Mouse (Mus musculus) G1E (cell line): Measurements from ENCODE around the gene Vps37b. TPM values are rescaled to one million over a fixed set of nuclear protein-coding genes. Genes with fewer than 3 reads are reported as not detected.

ENCODE experiments used
- ATAC-seq: 2 replicates; pipeline ENCODE4 v1.8.0; 2016; ENCODE audit warnings: mild to moderate bottlenecking; ENCODE audit not compliant: insufficient number of reproducible peaks, poor library complexity, low FRiP score, severe bottlenecking; ENCODE audit errors: extremely low read depth
- DNase-seq: peaks from one replicate; pipeline ENCODE4 v3.0.0; 2012; ENCODE audit warnings: low spot score
- H3K27me3 ChIP-seq: 2 replicates; pipeline ENCODE4 v1.6.1; 2012; ENCODE audit warnings: mild to moderate bottlenecking, low read length, inconsistent platforms; ENCODE audit not compliant: insufficient read depth
- H3K36me3 ChIP-seq: replicated peaks from 2 replicates; pipeline ENCODE3; 2012; ENCODE audit warnings: mild to moderate bottlenecking, inconsistent platforms
- H3K4me1 ChIP-seq: 2 replicates; pipeline ENCODE4 v1.6.1; 2012; ENCODE audit warnings: low read depth, low read length, inconsistent platforms, mixed read lengths; ENCODE audit not compliant: insufficient read depth
- H3K4me3 ChIP-seq: 2 replicates; pipeline ENCODE4 v1.5.1; 2012; ENCODE audit warnings: low read depth, mild to moderate bottlenecking, inconsistent platforms, low read length, moderate library complexity, mixed read lengths
- H3K9me3 ChIP-seq: replicated peaks from 2 replicates; pipeline ENCODE4 v1.6.1; 2012; ENCODE audit warnings: inconsistent platforms
- CTCF ChIP-seq: IDR thresholded peaks from 2 replicates; pipeline ENCODE4 v1.5.1; 2012; ENCODE audit warnings: low read depth, low read length, inconsistent platforms, mixed read lengths
- GATA1 ChIP-seq: IDR thresholded peaks from 2 replicates; pipeline ENCODE4 v1.6.1; 2012; ENCODE audit warnings: borderline replicate concordance, low read length, inconsistent platforms, mixed read lengths
- GATA2 ChIP-seq: IDR thresholded peaks from 2 replicates; pipeline ENCODE4 v1.6.1; 2012; ENCODE audit warnings: low read depth, low read length, inconsistent platforms, borderline replicate concordance
- POLR2AphosphoS5 ChIP-seq: IDR thresholded peaks from 2 replicates; pipeline ENCODE4 v1.6.1; 2012; ENCODE audit warnings: low read depth, low read length, inconsistent platforms; ENCODE audit not compliant: insufficient replicate concordance
- TAL1 ChIP-seq: conservative IDR thresholded peaks from 2 replicates; pipeline ENCODE4 v1.6.1; 2012; ENCODE audit warnings: low read depth, low read length, inconsistent platforms, mixed read lengths
- polyA plus RNA-seq: library from polyadenylated mRNA; stranded (reverse); fragments of >175 nt; gene quantifications from 2 replicates; pipeline ENCODE4 v1.2.3, GENCODE M21; 2012
- total RNA-seq, 2 experiments: library from RNA; stranded (forward) in 1 of 2; stranded (reverse) in 1 of 2; fragments of 200-1000 nt in 1 of 2; fragments of >200 nt in 1 of 2; fragmentation: Nextera tagmentation in 1 of 2; gene quantifications; 2 replicates each; pipeline ENCODE4 v1.2.3; 2014 to 2017

Vps37b gene
- total and polyA plus RNA-seq, 3 experiments, result 26.2 to 135 (median 64.1) TPM

- peaks cover 98% of the 10 kb centered on the region for H3K36me3 ChIP-seq
- no peak for ATAC-seq
- H3K4me3 ChIP-seq, result no peak overlapping the region
- no peak for TF ChIP-seq GATA1
- peaks cover 12% of the 10 kb centered on the region for H3K4me1 ChIP-seq
- no peaks in the 10 kb centered on the region for H3K27me3 ChIP-seq
- DNase-seq, result no peak
- H3K9me3 ChIP-seq, result no peaks in the 10 kb centered on the region
Observed at GRCm38 (mm10) chr5:124002876-124003275, 29.2 kb downstream of the Vps37b start.

GRCm38 (mm10) chr5:124001274-124001673, 30.8 kb downstream of the Vps37b start:
- no peaks in the 10 kb centered on the region for H3K27me3 ChIP-seq
- H3K4me1 ChIP-seq, result peaks cover 25% of the 10 kb centered on the region
- peaks cover 98% of the 10 kb centered on the region for H3K36me3 ChIP-seq
- ATAC-seq (no peak), DNase-seq (no peak)
- no peak for TF ChIP-seq CTCF
- no peak for TF ChIP-seq GATA2
- no peak for TF ChIP-seq GATA1
- no peak for TF ChIP-seq TAL1
- TF ChIP-seq POLR2AphosphoS5, result no peak
- H3K9me3 ChIP-seq, result no peaks in the 10 kb centered on the region
- no peak overlapping the region for H3K4me3 ChIP-seq

- H3K27me3 ChIP-seq, result no peaks in the 10 kb centered on the region
- no peak overlapping the region for H3K4me3 ChIP-seq
- H3K4me1 ChIP-seq, result peaks cover 26% of the 10 kb centered on the region
- ATAC-seq (peak; percentile 55), DNase-seq (peak; percentile 79)
- H3K36me3 ChIP-seq, result peaks cover 97% of the 10 kb centered on the region
- no peaks in the 10 kb centered on the region for H3K9me3 ChIP-seq
- TF ChIP-seq TAL1 (no peak), CTCF (peak; percentile 83), POLR2AphosphoS5 (no peak), GATA2 (no peak), GATA1 (no peak)
Observed at GRCm38 (mm10) chr5:124000824-124001223, 31.2 kb downstream of the Vps37b start.

- Histone ChIP-seq H3K4me1 (peaks cover 24% of the 10 kb centered on the region), H3K9me3 (no peaks in the 10 kb centered on the region), H3K27me3 (no peaks in the 10 kb centered on the region), H3K36me3 (peaks cover 89% of the 10 kb centered on the region), H3K4me3 (no peak overlapping the region)
- TF ChIP-seq GATA2, result no peak
- no peak for TF ChIP-seq CTCF
- TF ChIP-seq POLR2AphosphoS5, result no peak
- TF ChIP-seq TAL1, result no peak
- no peak for TF ChIP-seq GATA1
- ATAC-seq, result no peak
- no peak for DNase-seq
Observed at GRCm38 (mm10) chr5:123998370-123998769, 33.7 kb downstream of the Vps37b start.

- DNase-seq (no peak), ATAC-seq (no peak)
- peaks cover 85% of the 10 kb centered on the region for H3K36me3 ChIP-seq
- peaks cover 21% of the 10 kb centered on the region for H3K4me1 ChIP-seq
- TF ChIP-seq POLR2AphosphoS5 (no peak), GATA2 (no peak), TAL1 (no peak), GATA1 (no peak), CTCF (no peak)
- H3K9me3 ChIP-seq, result no peaks in the 10 kb centered on the region
- no peaks in the 10 kb centered on the region for H3K27me3 ChIP-seq
- no peak overlapping the region for H3K4me3 ChIP-seq
Observed at GRCm38 (mm10) chr5:123997811-123998210, 34.3 kb downstream of the Vps37b start.

- peaks cover 84% of the 10 kb centered on the region for H3K36me3 ChIP-seq
- no peaks in the 10 kb centered on the region for H3K9me3 ChIP-seq
- H3K4me1 ChIP-seq, result peaks cover 21% of the 10 kb centered on the region
- no peaks in the 10 kb centered on the region for H3K27me3 ChIP-seq
- no peak overlapping the region for H3K4me3 ChIP-seq
- no peak for ATAC-seq
- TF ChIP-seq CTCF (no peak), GATA2 (no peak), GATA1 (no peak), POLR2AphosphoS5 (no peak), TAL1 (no peak)
- DNase-seq, result no peak
Observed at GRCm38 (mm10) chr5:123997211-123997751, 34.8 kb downstream of the Vps37b start.
